Mouse (Mus musculus) spleen, adult 2 months (tissue): Measurements from ENCODE around the gene Arsj. TPM values are rescaled to one million over a fixed set of nuclear protein-coding genes. Genes with fewer than 3 reads are reported as not detected.

Experiments
- DNase-seq, 2 experiments: peaks; one replicate each; pipeline versions ENCODE4 v3.0.0 to v3.0.0-alpha.2; 2012 to 2021; ENCODE audit warnings: low spot score in 2 of 2, low read depth in 1 of 2
- H3K27ac ChIP-seq: fragments of 200-500 bp; 2 replicates; pipeline ENCODE4 v1.5.1; 2012; ENCODE audit warnings: low read length, inconsistent platforms; ENCODE audit not compliant: insufficient read depth
- H3K27me3 ChIP-seq: fragments of 200-500 bp; 2 replicates; pipeline ENCODE4 v1.6.1; 2012; ENCODE audit warnings: mild to moderate bottlenecking, moderate library complexity, low read length, inconsistent platforms; ENCODE audit not compliant: control insufficient read depth, insufficient read depth
- H3K36me3 ChIP-seq: fragments of 200-500 bp; 2 replicates; pipeline ENCODE4 v1.6.1; 2012; ENCODE audit warnings: mild to moderate bottlenecking, low read length, inconsistent platforms; ENCODE audit not compliant: control insufficient read depth, insufficient read depth
- H3K4me1 ChIP-seq: fragments of 200-500 bp; 2 replicates; pipeline ENCODE4 v1.6.1; 2011; ENCODE audit warnings: inconsistent platforms; ENCODE audit not compliant: control insufficient read depth, insufficient read depth, insufficient read length
- H3K4me3 ChIP-seq: fragments of 200-500 bp; 2 replicates; pipeline ENCODE4 v1.5.1; 2011; ENCODE audit warnings: mild to moderate bottlenecking, inconsistent platforms; ENCODE audit not compliant: insufficient read depth, insufficient read length; ENCODE audit errors: extremely low read depth
- CTCF ChIP-seq: fragments of 200-500 bp; IDR thresholded peaks from 2 replicates; pipeline ENCODE4 v1.5.1; 2011; ENCODE audit warnings: mild to moderate bottlenecking, inconsistent platforms; ENCODE audit not compliant: insufficient read depth, insufficient read length, insufficient replicate concordance; ENCODE audit errors: extremely low read depth
- POLR2A ChIP-seq: fragments of 200-500 bp; IDR thresholded peaks from 2 replicates; pipeline ENCODE4 v1.6.1; 2011; ENCODE audit warnings: low read depth, low read length, inconsistent platforms
- WGBS: fragments of 180-500 bp; shearing (Covaris S2); methylation state at CpG from one replicate; pipeline ENCODE4 v1.1.7; 2018; 5-methylcytosine and 5-hydroxymethylcytosine counted together
- polyA plus RNA-seq: library from polyadenylated mRNA; depleted of rRNA; stranded (reverse); fragments of >200 nt; gene quantifications from 2 replicates; pipeline ENCODE4 v1.2.3, GENCODE M21; 2012

The Arsj gene
- polyA plus RNA-seq, 1 experiment: not detected

GRCm38 (mm10) chr3:126359760-126360159, 3.7 kb upstream of the Arsj start:
- Histone ChIP-seq H3K27ac (no peak overlapping the region), H3K4me3 (no peak overlapping the region), H3K36me3 (no peaks in the 10 kb centered on the region), H3K27me3 (0 out of 2 replicates have a peak, but pooled peaks cover 2% of the 10 kb centered on the region), H3K4me1 (no peaks in the 10 kb centered on the region)
- TF ChIP-seq POLR2A: no peak
- no peak for TF ChIP-seq CTCF
- 59% methylated on average over 1 of the region's 1 CpGs for WGBS
- no peak for DNase-seq

- 81% methylated on average over 2 of the region's 2 CpGs for WGBS
- H3K4me1 ChIP-seq: no peaks in the 10 kb centered on the region
- H3K27me3 ChIP-seq: 0 out of 2 replicates have a peak, but pooled peaks cover 2% of the 10 kb centered on the region
- TF ChIP-seq CTCF: no peak
- TF ChIP-seq POLR2A: no peak
- DNase-seq: no peak
- H3K4me3 ChIP-seq: no peak overlapping the region
- H3K27ac ChIP-seq: no peak overlapping the region
- H3K36me3 ChIP-seq: no peaks in the 10 kb centered on the region
Measured at GRCm38 (mm10) chr3:126362392-126362791, 1.1 kb upstream of the Arsj start.

DNA sequence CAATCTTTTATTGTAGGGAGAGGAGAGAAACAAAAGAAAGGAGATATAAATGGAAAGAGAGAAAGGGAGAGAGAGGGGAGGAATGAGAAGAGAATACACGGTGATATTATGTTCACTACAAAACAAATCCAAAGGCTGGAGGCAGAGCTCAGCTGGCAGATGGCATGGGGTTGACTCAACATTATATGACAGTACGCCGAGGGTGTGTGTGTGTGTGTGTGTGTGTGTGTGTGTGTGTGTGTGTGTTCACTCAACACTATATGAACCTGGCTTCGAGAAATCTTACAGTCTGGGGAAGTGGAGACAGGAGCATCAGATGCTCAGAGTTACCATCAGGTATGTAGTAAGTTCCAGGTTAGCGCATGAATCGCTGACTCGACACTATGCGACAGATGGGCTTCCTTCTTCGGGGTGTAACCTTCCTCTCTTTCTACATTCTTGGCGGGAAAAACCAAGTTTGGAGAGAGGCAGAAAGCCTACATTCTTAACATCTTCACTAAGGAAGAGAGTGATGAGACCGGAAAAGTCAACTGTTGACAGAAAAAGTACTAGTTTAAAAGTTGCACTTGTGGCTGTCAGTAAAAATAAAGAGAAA, 456 bp upstream of the Arsj start:
- Histone ChIP-seq H3K27ac (no peak overlapping the region), H3K4me3 (no peak overlapping the region), H3K27me3 (0 out of 2 replicates have a peak, but pooled peaks cover 2% of the 10 kb centered on the region), H3K4me1 (no peaks in the 10 kb centered on the region), H3K36me3 (no peaks in the 10 kb centered on the region)
- TF ChIP-seq POLR2A: no peak
- no peak for TF ChIP-seq CTCF
- 89% methylated on average over 11 of the region's 11 CpGs for WGBS
- no peak for DNase-seq

DNA sequence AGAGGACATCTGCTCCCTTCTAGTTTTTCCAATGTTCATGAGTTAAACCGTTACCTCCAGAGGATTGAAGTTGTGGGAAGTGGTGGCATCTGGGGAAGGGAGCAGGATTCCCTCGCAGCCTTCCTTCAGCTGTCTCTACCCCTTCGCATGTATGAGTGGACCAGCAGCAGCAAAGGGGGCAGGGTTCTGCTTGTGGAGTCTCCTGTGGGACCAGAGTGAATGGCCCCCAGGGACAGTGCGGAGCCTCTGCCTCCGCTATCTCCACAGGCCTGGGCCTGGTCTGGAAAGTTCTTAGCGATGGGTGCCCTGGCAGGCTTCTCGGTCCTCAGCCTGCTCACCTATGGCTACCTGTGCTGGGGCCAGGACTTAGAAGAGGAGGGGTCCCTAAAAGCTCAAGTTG, 1.1 kb downstream of the Arsj start:
- Histone ChIP-seq H3K4me1 (no peaks in the 10 kb centered on the region), H3K27ac (no peak overlapping the region), H3K36me3 (no peaks in the 10 kb centered on the region), H3K27me3 (0 out of 2 replicates have a peak, but pooled peaks cover 2% of the 10 kb centered on the region), H3K4me3 (no peak overlapping the region)
- no peak for DNase-seq
- no peak for TF ChIP-seq POLR2A
- TF ChIP-seq CTCF: no peak
- WGBS: 94% methylated on average over 7 of the region's 7 CpGs

- H3K27ac ChIP-seq: no peak overlapping the region
Measured at GRCm38 (mm10) chr3:126370571-126370970, 7.1 kb downstream of the Arsj start.

GRCm38 (mm10) chr3:126372815-126373545, 9.5 kb downstream of the Arsj start:
- 84% methylated on average over 9 of the region's 9 CpGs for WGBS

More at GRCm38 (mm10) chr3:126370571-126370970, 7.1 kb downstream of the Arsj start:
- no peak overlapping the region for H3K4me3 ChIP-seq
- TF ChIP-seq POLR2A: no peak
- no peak for TF ChIP-seq CTCF
- no peaks in the 10 kb centered on the region for H3K4me1 ChIP-seq
- no peak for DNase-seq
- no peaks in the 10 kb centered on the region for H3K36me3 ChIP-seq
- H3K27me3 ChIP-seq: no peaks in the 10 kb centered on the region

GRCm38 (mm10) chr3:126373721-126374120, 10.2 kb downstream of the Arsj start:
- H3K27me3 ChIP-seq: no peaks in the 10 kb centered on the region
- TF ChIP-seq POLR2A (no peak), CTCF (no peak)
- 6% methylated on average over 1 of the region's 1 CpGs for WGBS
- no peak overlapping the region for H3K27ac ChIP-seq
- no peaks in the 10 kb centered on the region for H3K36me3 ChIP-seq
- DNase-seq: no peak
- H3K4me3 ChIP-seq: no peak overlapping the region
- H3K4me1 ChIP-seq: no peaks in the 10 kb centered on the region

More at GRCm38 (mm10) chr3:126372815-126373545, 9.5 kb downstream of the Arsj start:
- Histone ChIP-seq H3K27ac (no peak overlapping the region), H3K36me3 (no peaks in the 10 kb centered on the region), H3K27me3 (no peaks in the 10 kb centered on the region), H3K4me3 (no peak overlapping the region), H3K4me1 (no peaks in the 10 kb centered on the region)
- TF ChIP-seq CTCF (no peak), POLR2A (no peak)
- no peak for DNase-seq
